Mouse (Mus musculus) Patski (cell line): ENCODE measurements around the gene Ogt. TPM values are rescaled to one million over a fixed set of nuclear protein-coding genes. Genes with fewer than 3 reads are reported as not detected.

Experiments
- ATAC-seq: fragments of 100-300 bp; one replicate; pipeline ENCODE4 v1.8.0; 2021
- CTCF ChIA-PET: fragments of 350-600 bp; sonication (Branson Sonifier 250); formaldehyde crosslinking; loops from one replicate; lab custom pipeline; 2022; ENCODE audit warnings: inconsistent platforms; lab: Charles Lee
- POLR2A ChIA-PET: fragments of 350-600 bp; sonication (Branson Sonifier 250); formaldehyde crosslinking; loops from one replicate; lab custom pipeline; 2022; ENCODE audit warnings: antibody characterized with exemption, inconsistent platforms; lab: Charles Lee
- DNase-seq: peaks from one replicate; pipeline ENCODE4 v3.0.0-alpha.2; 2011; ENCODE audit warnings: low read depth, low spot score
- H3K27me3 ChIP-seq: fragments of 371-371 bp; one replicate; pipeline ENCODE4 v1.5.1; 2021
- CTCF ChIP-seq: fragments of 100-300 bp; IDR thresholded peaks from one replicate; pipeline ENCODE4 v1.5.1; 2021
- in situ Hi-C: fragments of 300-500 bp; cut with MboI; formaldehyde crosslinking; loops from 3 replicates; pipeline ENCODE4 v1.11.1; 2018; ENCODE audit warnings: low pct_unique_long_range_greater_than_20kb, mixed read lengths
- polyA plus RNA-seq: library from polyadenylated mRNA; unstranded; gene quantifications from one replicate; pipeline ENCODE4 v1.2.3, GENCODE M21; 2021

The Ogt gene
- polyA plus RNA-seq, 1 experiment from 2014 or later = 116 TPM

DNA sequence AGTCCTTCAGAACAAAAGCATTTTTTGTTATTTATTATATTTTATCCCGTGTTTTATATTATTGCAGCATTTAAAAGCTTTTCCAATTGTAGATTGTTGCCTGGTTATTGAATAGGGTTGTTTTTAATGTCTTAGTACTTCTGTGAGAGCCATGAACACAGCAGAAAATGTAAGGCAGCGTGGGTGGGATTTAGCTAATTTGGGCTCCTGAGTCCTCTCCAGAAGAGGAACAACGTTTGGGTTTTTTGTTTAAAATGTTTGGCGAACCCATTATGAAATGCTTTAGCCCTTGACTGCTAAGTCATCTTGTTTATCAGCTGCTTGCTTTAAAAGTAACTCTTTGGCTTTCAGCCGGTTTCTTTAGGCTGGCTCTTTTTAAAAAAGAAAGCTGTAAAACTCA is 2.2 kb downstream of the Ogt start:
- ATAC-seq (no peak), DNase-seq (no peak)
- POLR2A ChIA-PET = no interaction called here
- TF ChIP-seq CTCF = no peak
- CTCF ChIA-PET = interaction anchor here (1.2 kb wide), 1 partner anchor 9 kb away, joined by 3 read pairs; no protein-coding TSS in a partner anchor
- H3K27me3 ChIP-seq = peaks cover 46% of the 10 kb centered on the region
- in situ Hi-C loops = no loop called here

- TF ChIP-seq CTCF = no peak
- CTCF ChIA-PET = interaction anchor here (1.0 to 1.2 kb wide), 2 partner anchors 11 to 15 kb away, joined by 3 read pairs; no protein-coding TSS in a partner anchor
- DNase-seq (no peak), ATAC-seq (no peak)
- POLR2A ChIA-PET = no interaction called here
- peaks cover 41% of the 10 kb centered on the region for H3K27me3 ChIP-seq
- in situ Hi-C loops = no loop called here
Observed at GRCm38 (mm10) chrX:101645286-101645685, 5.4 kb downstream of the Ogt start.

GRCm38 (mm10) chrX:101646621-101647020 is 6.8 kb downstream of the Ogt start:
- TF ChIP-seq CTCF = no peak
- DNase-seq (no peak), ATAC-seq (no peak)
- ChIA-PET CTCF (no interaction called here), POLR2A (no interaction called here)
- in situ Hi-C loops = no loop called here
- peaks cover 40% of the 10 kb centered on the region for H3K27me3 ChIP-seq

DNA sequence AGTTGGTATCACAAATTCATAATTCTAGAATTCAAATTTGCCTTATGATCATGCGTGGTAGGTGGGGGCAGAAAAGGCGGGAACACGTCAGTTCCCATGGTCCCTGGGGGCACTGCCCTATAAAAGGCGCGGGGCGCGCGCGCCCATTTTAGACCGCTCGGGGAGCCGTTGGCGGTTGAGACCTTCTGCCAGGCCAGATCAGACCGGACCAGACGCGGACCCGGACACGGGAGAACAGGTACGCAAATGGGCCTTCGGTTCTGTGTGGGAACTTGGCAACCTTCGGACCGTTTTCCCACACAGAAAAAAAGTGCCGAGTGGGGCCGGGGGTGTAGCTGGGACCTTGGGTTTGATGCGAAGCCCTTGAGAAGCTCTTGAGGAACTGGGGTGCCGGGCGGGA is 55.8 kb downstream of the Ogt start:
- ChIA-PET CTCF (no interaction called here), POLR2A (no interaction called here)
- TF ChIP-seq CTCF = no peak
- DNase-seq (no peak), ATAC-seq (no peak)
- no peaks in the 10 kb centered on the region for H3K27me3 ChIP-seq
- in situ Hi-C loops = no loop called here

- DNase-seq (no peak), ATAC-seq (no peak)
- CTCF ChIA-PET = no interaction called here
- POLR2A ChIA-PET = no interaction called here
- peaks cover 7% of the 10 kb centered on the region for H3K27me3 ChIP-seq
- in situ Hi-C loops = no loop called here
- no peak for TF ChIP-seq CTCF
Observed at GRCm38 (mm10) chrX:101697537-101697936, 57.7 kb downstream of the Ogt start.

GRCm38 (mm10) chrX:101698232-101698631 is 58.4 kb downstream of the Ogt start:
- ChIA-PET POLR2A (no interaction called here), CTCF (no interaction called here)
- no peak for TF ChIP-seq CTCF
- in situ Hi-C loops = no loop called here
- peaks cover 13% of the 10 kb centered on the region for H3K27me3 ChIP-seq
- ATAC-seq (no peak), DNase-seq (no peak)

GRCm38 (mm10) chrX:101705111-101705510 is 65.3 kb downstream of the Ogt start:
- POLR2A ChIA-PET = no interaction called here
- peaks cover 23% of the 10 kb centered on the region for H3K27me3 ChIP-seq
- no peak for TF ChIP-seq CTCF
- CTCF ChIA-PET = no interaction called here
- in situ Hi-C loops = no loop called here
- DNase-seq = no peak
- no peak for ATAC-seq

DNA sequence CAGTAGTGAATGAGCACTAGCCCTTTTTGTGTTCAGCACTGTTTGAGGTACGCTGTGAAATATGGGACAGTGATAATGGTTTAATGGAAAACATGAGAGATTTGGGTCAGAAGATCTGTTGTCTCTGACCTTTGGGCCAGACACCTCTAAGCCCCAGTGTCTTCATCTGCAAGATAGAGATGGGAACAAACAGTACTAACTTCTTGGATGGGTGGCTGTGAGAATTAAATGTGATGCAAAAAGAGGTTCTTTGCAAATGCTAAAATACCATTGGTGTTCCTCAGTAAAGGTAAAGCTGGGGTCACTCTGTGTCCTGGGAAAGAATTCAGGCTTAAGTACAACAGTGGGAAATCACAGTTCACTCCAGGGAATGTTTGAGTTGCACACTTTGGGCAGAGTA is 80.5 kb downstream of the Ogt start:
- ChIA-PET POLR2A (interaction anchor here (0.6 kb wide), 1 partner anchor 199 kb away, joined by 4 read pairs; no protein-coding TSS in a partner anchor), CTCF (no interaction called here)
- in situ Hi-C loops = no loop called here
- TF ChIP-seq CTCF = no peak
- ATAC-seq = no peak
- peaks cover 42% of the 10 kb centered on the region for H3K27me3 ChIP-seq
- no peak for DNase-seq

GRCm38 (mm10) chrX:101730010-101730409 is 90.2 kb downstream of the Ogt start:
- ChIA-PET POLR2A (no interaction called here), CTCF (no interaction called here)
- in situ Hi-C loops = no loop called here
- TF ChIP-seq CTCF = no peak
- ATAC-seq (no peak), DNase-seq (no peak)
- H3K27me3 ChIP-seq = peaks cover 9% of the 10 kb centered on the region

DNA sequence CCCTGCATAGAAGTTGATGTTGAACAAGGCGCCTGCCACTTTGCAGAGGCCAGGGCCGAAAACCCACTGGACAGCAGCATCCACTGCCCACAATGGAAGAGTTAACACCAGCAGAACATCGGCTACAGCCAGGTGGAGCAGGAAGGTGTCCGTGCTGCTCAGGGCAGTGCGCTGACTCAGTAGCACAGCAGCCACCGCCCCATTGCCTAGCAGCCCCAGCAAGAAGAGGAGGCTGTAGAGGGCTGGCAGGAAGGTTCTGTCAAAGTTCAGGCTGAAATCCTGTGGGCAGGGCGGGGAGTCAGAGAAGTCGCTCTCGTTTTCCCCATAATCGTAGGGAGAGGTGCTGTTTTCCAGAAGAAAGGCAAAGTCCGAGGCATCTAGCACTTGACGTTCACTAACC is 92.8 kb downstream of the Ogt start:
- ChIA-PET POLR2A (no interaction called here), CTCF (no interaction called here)
- no peak for ATAC-seq
- TF ChIP-seq CTCF = no peak
- DNase-seq = no peak
- in situ Hi-C loops = no loop called here
- peaks cover 16% of the 10 kb centered on the region for H3K27me3 ChIP-seq

GRCm38 (mm10) chrX:101733288-101733687 is 93.4 kb downstream of the Ogt start:
- in situ Hi-C loops = no loop called here
- H3K27me3 ChIP-seq = peaks cover 16% of the 10 kb centered on the region
- no peak for ATAC-seq
- no peak for DNase-seq
- TF ChIP-seq CTCF = no peak
- POLR2A ChIA-PET = no interaction called here
- CTCF ChIA-PET = no interaction called here

GRCm38 (mm10) chrX:101733828-101734319 is 94.0 kb downstream of the Ogt start, which contains the start of gene Cxcr3:
TSS of gene Cxcr3 (minus strand) at chrX:101734269.
- ChIA-PET CTCF (no interaction called here), POLR2A (no interaction called here)
- TF ChIP-seq CTCF = no peak
- DNase-seq = no peak
- in situ Hi-C loops = no loop called here
- peaks cover 16% of the 10 kb centered on the region for H3K27me3 ChIP-seq
- no peak for ATAC-seq

Other genes starting within 250 kb of the Ogt start
- 60.5 TPM for gene Zmym3, start 219.2 kb upstream of the Ogt start, polyA plus RNA-seq
- 278 TPM for gene Nono, start 210.7 kb upstream of the Ogt start, polyA plus RNA-seq
- gene Itgb1bp2, start 191.0 kb upstream of the Ogt start, polyA plus RNA-seq = 0.36 TPM
- gene Taf1, start 107.3 kb upstream of the Ogt start, polyA plus RNA-seq = 59.5 TPM
- not detected for gene Cxcr3, start 94.2 kb downstream of the Ogt start, polyA plus RNA-seq
- not detected for gene Gm4779, start 154.4 kb downstream of the Ogt start, polyA plus RNA-seq
- gene 8030474K03Rik, start 154.6 kb downstream of the Ogt start, polyA plus RNA-seq = 0.13 TPM
- gene Nhsl2, start 209.3 kb downstream of the Ogt start, polyA plus RNA-seq = 1.9 TPM